Mouse (Mus musculus) midbrain, embryonic 15.5 days (tissue): ENCODE results near the gene Ptpn4. TPM values are rescaled to one million over a fixed set of nuclear protein-coding genes. Genes with fewer than 3 reads are reported as not detected.

Experiments used
- ATAC-seq: fragments of 200-750 bp; cut with Nextera tagmentation; replicated peaks from 2 replicates; pipeline ENCODE4 v1.8.0; 2017; ENCODE audit warnings: moderate TSS enrichment
- H3K27ac ChIP-seq: fragments of 300-500 bp; sonication (generic); 2 replicates; pipeline ENCODE4 v1.5.1; 2015; ENCODE audit warnings: mild to moderate bottlenecking, inconsistent platforms
- H3K27me3 ChIP-seq: fragments of 300-500 bp; sonication (generic); replicated peaks from 2 replicates; pipeline ENCODE4 v1.6.1; 2015; ENCODE audit warnings: inconsistent platforms
- H3K36me3 ChIP-seq: fragments of 300-500 bp; sonication (generic); replicated peaks from 2 replicates; pipeline ENCODE4 v1.6.1; 2015; ENCODE audit warnings: inconsistent platforms
- H3K4me1 ChIP-seq: fragments of 300-500 bp; sonication (generic); 2 replicates; pipeline ENCODE4 v1.6.1; 2015; ENCODE audit warnings: inconsistent platforms
- H3K4me2 ChIP-seq: fragments of 300-500 bp; sonication (generic); 2 replicates; pipeline ENCODE4 v1.6.1; 2015; ENCODE audit warnings: inconsistent platforms, mild to moderate bottlenecking, moderate library complexity
- H3K4me3 ChIP-seq: fragments of 300-500 bp; sonication (generic); 2 replicates; pipeline ENCODE4 v1.5.1; 2015; ENCODE audit warnings: mild to moderate bottlenecking, inconsistent platforms
- H3K9ac ChIP-seq: fragments of 300-500 bp; sonication (generic); 2 replicates; pipeline ENCODE4 v1.6.1; 2015; ENCODE audit warnings: mild to moderate bottlenecking, inconsistent platforms
- H3K9me3 ChIP-seq: fragments of 300-500 bp; sonication (generic); 2 replicates; pipeline ENCODE4 v1.6.1; 2016; ENCODE audit warnings: inconsistent platforms
- whole genome bisulfite sequencing: fragments of 180-500 bp; shearing (Covaris S2); methylation state at CpG from one replicate; pipeline ENCODE4 v1.1.7; 2015; ENCODE audit warnings: mixed read lengths; 5-methylcytosine and 5-hydroxymethylcytosine counted together
- polyA plus RNA-seq: library from polyadenylated mRNA; unstranded; fragments of >200 nt; fragmentation: Nextera tagmentation; extraction: Ambion mirVana; gene quantifications from 2 replicates; pipeline ENCODE4 v1.2.1, GENCODE M21; 2015

Ptpn4 gene
- polyA plus RNA-seq, 1 experiment from 2014 or later: 10.9 TPM

DNA sequence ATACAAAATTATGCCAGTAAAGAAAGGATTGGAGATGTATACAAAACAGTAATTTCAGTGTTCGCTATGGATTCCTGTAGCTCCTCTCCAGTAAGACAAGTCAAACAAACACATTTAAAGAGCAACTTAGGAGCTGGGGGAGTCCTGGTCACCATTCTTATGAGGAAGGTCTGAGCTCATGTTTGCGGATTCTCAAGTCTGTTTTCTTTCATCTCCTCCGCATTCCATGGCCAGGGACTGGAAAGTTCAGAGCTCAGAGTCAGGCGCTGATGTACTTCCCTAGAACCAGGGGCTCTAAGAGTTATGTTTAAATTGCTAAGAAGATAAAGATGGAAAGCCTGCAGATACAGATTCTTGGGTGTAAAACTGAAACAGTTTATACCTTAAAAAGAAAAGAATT, 210.6 kb downstream of the Ptpn4 start:
- Histone ChIP-seq H3K4me3 (no peak overlapping the region), H3K36me3 (no peaks in the 10 kb centered on the region), H3K27me3 (no peaks in the 10 kb centered on the region), H3K9me3 (no peaks in the 10 kb centered on the region), H3K9ac (no peak overlapping the region), H3K4me2 (no peak overlapping the region), H3K4me1 (no peaks in the 10 kb centered on the region), H3K27ac (no peak overlapping the region)
- no peak for ATAC-seq
- WGBS: 93% methylated on average over 4 of the region's 4 CpGs

DNA sequence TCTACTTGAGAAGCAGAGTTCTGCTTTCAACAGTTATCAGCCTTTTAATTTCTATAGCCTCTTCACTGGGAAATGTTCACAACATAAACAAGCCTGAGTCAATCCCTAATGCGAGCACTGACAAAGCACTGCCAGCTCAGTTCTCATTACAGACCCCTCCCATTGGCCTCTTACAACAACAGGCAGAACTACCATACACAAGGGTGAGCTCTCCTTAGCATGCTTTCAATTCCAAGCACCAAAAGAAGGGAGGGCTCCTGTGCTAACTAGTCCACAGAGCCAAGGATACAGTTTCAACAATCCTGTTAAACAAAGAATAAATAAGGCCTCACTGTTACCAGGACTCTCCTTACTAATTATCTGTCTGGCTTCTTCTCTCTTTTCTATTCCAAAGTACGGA, 213.0 kb downstream of the Ptpn4 start:
- Histone ChIP-seq H3K9ac (no peak overlapping the region), H3K4me1 (no peaks in the 10 kb centered on the region), H3K9me3 (no peaks in the 10 kb centered on the region), H3K4me3 (no peak overlapping the region), H3K27me3 (no peaks in the 10 kb centered on the region), H3K4me2 (no peak overlapping the region), H3K27ac (no peak overlapping the region), H3K36me3 (no peaks in the 10 kb centered on the region)
- ATAC-seq: no peak
- WGBS: 55% methylated on average over 2 of the region's 2 CpGs

DNA sequence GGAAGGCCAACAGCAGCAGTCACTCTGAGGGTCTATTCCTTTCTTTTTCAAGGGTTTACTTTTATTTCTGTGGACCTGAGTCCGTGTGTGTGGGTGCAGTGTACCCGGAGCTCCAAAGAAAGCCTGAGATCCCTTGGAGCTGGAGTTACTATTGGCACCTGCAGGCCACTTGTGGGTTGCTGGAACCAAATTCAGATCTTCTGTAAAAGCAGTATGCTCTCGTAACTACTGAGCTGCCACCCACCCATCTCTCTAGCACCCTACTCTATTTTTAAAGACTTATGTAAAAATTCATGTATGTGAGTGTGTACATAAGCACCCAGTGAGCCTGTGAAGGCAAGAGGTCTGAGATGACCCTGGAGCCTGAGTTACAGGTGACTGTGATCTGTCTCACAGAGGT, 232.0 kb downstream of the Ptpn4 start:
- Histone ChIP-seq H3K4me2 (no peak overlapping the region), H3K27me3 (no peaks in the 10 kb centered on the region), H3K4me3 (no peak overlapping the region), H3K27ac (no peak overlapping the region), H3K9me3 (no peaks in the 10 kb centered on the region), H3K4me1 (no peaks in the 10 kb centered on the region), H3K9ac (no peak overlapping the region), H3K36me3 (no peaks in the 10 kb centered on the region)
- no peak for ATAC-seq
- 84% methylated on average over 3 of the region's 3 CpGs for WGBS

Other genes starting within 250 kb of the Ptpn4 start
- 20.2 and 20.4 TPM in 2 replicates for gene Epb41l5, start 188.6 kb downstream of the Ptpn4 start, polyA plus RNA-seq
- 7.5 and 7.8 TPM in 2 replicates for gene Tmem177, start 75.6 kb upstream of the Ptpn4 start, polyA plus RNA-seq
- 0.36 and 0.48 TPM in 2 replicates for gene Cfap221, start 159.6 kb upstream of the Ptpn4 start, polyA plus RNA-seq
- 0.75 and 1.4 TPM in 2 replicates for gene Sctr, start 169.3 kb upstream of the Ptpn4 start, polyA plus RNA-seq
- 7.6 and 9.6 TPM in 2 replicates for gene Tmem37, start 236.5 kb upstream of the Ptpn4 start, polyA plus RNA-seq